Mouse (Mus musculus): ENCODE results near the gene Wdr48. TPM values are rescaled to one million over a fixed set of nuclear protein-coding genes. Genes with fewer than 3 reads are reported as not detected.

The Wdr48 gene
- polyA plus RNA-seq, 1 experiment from 2014 or later = 45.6 TPM

GRCm38 (mm10) chr9:119913087-119913838, 18.6 kb downstream of the Wdr48 start:
- DNase-seq (ENCODE audit: low spot score) (no peak), ATAC-seq (replicated peaks; ENCODE audit: low FRiP score) (no peak)
- Histone ChIP-seq H3K27me3 (replicated peaks; ENCODE audit: control insufficient read depth, insufficient read depth, low read length) (no peaks in the 10 kb centered on the region), H3K9me3 (ENCODE audit: control insufficient read depth, low read length) (no peaks in the 10 kb centered on the region), H3K4me3 (ENCODE audit: low read depth, low read length) (no peak overlapping the region), H3K36me3 (ENCODE audit: control insufficient read depth, insufficient read depth, low read length) (peaks cover 35% of the 10 kb centered on the region), H3K27ac (ENCODE audit: low read depth, low read length) (no peak overlapping the region), H3K4me2 (no peak overlapping the region), H3K4me1 (replicated peaks; ENCODE audit: control insufficient read depth, insufficient read depth, low read length) (no peaks in the 10 kb centered on the region), H3K9ac (ENCODE audit: low read depth, low read length) (no peak overlapping the region)
- whole genome bisulfite sequencing = 77% methylated on average over 13 of the region's 13 CpGs

- ATAC-seq (replicated peaks; ENCODE audit: low FRiP score) = no peak
- no peaks in the 10 kb centered on the region for H3K27me3 ChIP-seq (replicated peaks; ENCODE audit: control insufficient read depth, insufficient read depth, low read length)
- no peak overlapping the region for H3K4me2 ChIP-seq
- WGBS = 83% methylated on average over 1 of the region's 1 CpGs
- no peaks in the 10 kb centered on the region for H3K9me3 ChIP-seq (ENCODE audit: control insufficient read depth, low read length)
- no peak overlapping the region for H3K4me3 ChIP-seq (ENCODE audit: low read depth, low read length)
- no peak for DNase-seq (ENCODE audit: low spot score)
- H3K4me1 ChIP-seq (replicated peaks; ENCODE audit: control insufficient read depth, insufficient read depth, low read length) = no peaks in the 10 kb centered on the region
- peaks cover 38% of the 10 kb centered on the region for H3K36me3 ChIP-seq (ENCODE audit: control insufficient read depth, insufficient read depth, low read length)
- no peak overlapping the region for H3K9ac ChIP-seq (ENCODE audit: low read depth, low read length)
- no peak overlapping the region for H3K27ac ChIP-seq (ENCODE audit: low read depth, low read length)
These were observed 25.2 kb downstream of the Wdr48 start for GRCm38 (mm10) chr9:119919858-119920257.

GRCm38 (mm10) chr9:119923462-119923861, 28.8 kb downstream of the Wdr48 start:
- H3K4me1 ChIP-seq (replicated peaks; ENCODE audit: control insufficient read depth, insufficient read depth, low read length) = 0 out of 2 replicates have a peak, but pooled peaks cover 2% of the 10 kb centered on the region
- DNase-seq (ENCODE audit: low spot score) (no peak), ATAC-seq (replicated peaks; ENCODE audit: low FRiP score) (no peak)
- H3K4me3 ChIP-seq (ENCODE audit: low read depth, low read length) = no peak overlapping the region
- 63% methylated on average over 4 of the region's 4 CpGs for WGBS
- H3K9ac ChIP-seq (ENCODE audit: low read depth, low read length) = no peak overlapping the region
- H3K4me2 ChIP-seq = no peak overlapping the region
- H3K9me3 ChIP-seq (ENCODE audit: control insufficient read depth, low read length) = no peaks in the 10 kb centered on the region
- H3K36me3 ChIP-seq (ENCODE audit: control insufficient read depth, insufficient read depth, low read length) = peaks cover 52% of the 10 kb centered on the region
- no peak overlapping the region for H3K27ac ChIP-seq (ENCODE audit: low read depth, low read length)
- no peaks in the 10 kb centered on the region for H3K27me3 ChIP-seq (replicated peaks; ENCODE audit: control insufficient read depth, insufficient read depth, low read length)

GRCm38 (mm10) chr9:119925120-119925657, 30.5 kb downstream of the Wdr48 start:
- WGBS = 60% methylated on average over 16 of the region's 16 CpGs
- Histone ChIP-seq H3K36me3 (ENCODE audit: control insufficient read depth, insufficient read depth, low read length) (peaks cover 52% of the 10 kb centered on the region), H3K4me1 (replicated peaks; ENCODE audit: control insufficient read depth, insufficient read depth, low read length) (0 out of 2 replicates have a peak, but pooled peaks cover 2% of the 10 kb centered on the region), H3K9ac (ENCODE audit: low read depth, low read length) (no peak overlapping the region), H3K9me3 (ENCODE audit: control insufficient read depth, low read length) (no peaks in the 10 kb centered on the region), H3K27ac (ENCODE audit: low read depth, low read length) (no peak overlapping the region), H3K4me2 (no peak overlapping the region), H3K27me3 (replicated peaks; ENCODE audit: control insufficient read depth, insufficient read depth, low read length) (no peaks in the 10 kb centered on the region), H3K4me3 (ENCODE audit: low read depth, low read length) (no peak overlapping the region)
- DNase-seq (ENCODE audit: low spot score) = no peak
- ATAC-seq (replicated peaks; ENCODE audit: low FRiP score) = peak; percentile 39; the same call in 1 of the 2 replicates

GRCm38 (mm10) chr9:119925729-119926128, 31.1 kb downstream of the Wdr48 start:
- 0 out of 2 replicates have a peak, but pooled peaks cover 2% of the 10 kb centered on the region for H3K4me1 ChIP-seq (replicated peaks; ENCODE audit: control insufficient read depth, insufficient read depth, low read length)
- H3K9ac ChIP-seq (ENCODE audit: low read depth, low read length) = no peak overlapping the region
- no peak overlapping the region for H3K27ac ChIP-seq (ENCODE audit: low read depth, low read length)
- DNase-seq (ENCODE audit: low spot score) (no peak), ATAC-seq (replicated peaks; ENCODE audit: low FRiP score) (no peak)
- H3K9me3 ChIP-seq (ENCODE audit: control insufficient read depth, low read length) = no peaks in the 10 kb centered on the region
- no peaks in the 10 kb centered on the region for H3K27me3 ChIP-seq (replicated peaks; ENCODE audit: control insufficient read depth, insufficient read depth, low read length)
- peaks cover 52% of the 10 kb centered on the region for H3K36me3 ChIP-seq (ENCODE audit: control insufficient read depth, insufficient read depth, low read length)
- H3K4me2 ChIP-seq = no peak overlapping the region
- H3K4me3 ChIP-seq (ENCODE audit: low read depth, low read length) = no peak overlapping the region
- WGBS = 77% methylated on average over 8 of the region's 8 CpGs

- Histone ChIP-seq H3K27ac (ENCODE audit: low read depth, low read length) (no peak overlapping the region), H3K9me3 (ENCODE audit: control insufficient read depth, low read length) (no peaks in the 10 kb centered on the region), H3K27me3 (replicated peaks; ENCODE audit: control insufficient read depth, insufficient read depth, low read length) (no peaks in the 10 kb centered on the region), H3K36me3 (ENCODE audit: control insufficient read depth, insufficient read depth, low read length) (peaks cover 52% of the 10 kb centered on the region), H3K4me3 (ENCODE audit: low read depth, low read length) (no peak overlapping the region), H3K4me2 (no peak overlapping the region), H3K9ac (ENCODE audit: low read depth, low read length) (no peak overlapping the region), H3K4me1 (replicated peaks; ENCODE audit: control insufficient read depth, insufficient read depth, low read length) (0 out of 2 replicates have a peak, but pooled peaks cover 2% of the 10 kb centered on the region)
- DNase-seq (ENCODE audit: low spot score) = no peak
- no peak for ATAC-seq (replicated peaks; ENCODE audit: low FRiP score)
- WGBS = 81% methylated on average over 5 of the region's 5 CpGs
These were observed 31.8 kb downstream of the Wdr48 start for GRCm38 (mm10) chr9:119926497-119926896.

- peaks cover 3% of the 10 kb centered on the region; the same call in 1 of the 2 replicates for H3K4me1 ChIP-seq (replicated peaks; ENCODE audit: control insufficient read depth, insufficient read depth, low read length)
- 90% methylated on average over 12 of the region's 12 CpGs for WGBS
- no peak overlapping the region for H3K27ac ChIP-seq (ENCODE audit: low read depth, low read length)
- H3K27me3 ChIP-seq (replicated peaks; ENCODE audit: control insufficient read depth, insufficient read depth, low read length) = no peaks in the 10 kb centered on the region
- no peak overlapping the region for H3K4me3 ChIP-seq (ENCODE audit: low read depth, low read length)
- no peaks in the 10 kb centered on the region for H3K9me3 ChIP-seq (ENCODE audit: control insufficient read depth, low read length)
- ATAC-seq (replicated peaks; ENCODE audit: low FRiP score) = no peak
- no peak overlapping the region for H3K4me2 ChIP-seq
- peaks cover 29% of the 10 kb centered on the region for H3K36me3 ChIP-seq (ENCODE audit: control insufficient read depth, insufficient read depth, low read length)
- H3K9ac ChIP-seq (ENCODE audit: low read depth, low read length) = no peak overlapping the region
- no peak for DNase-seq (ENCODE audit: low spot score)
These were observed 37.7 kb downstream of the Wdr48 start for GRCm38 (mm10) chr9:119932358-119932757.

- no peak overlapping the region for H3K9ac ChIP-seq (ENCODE audit: low read depth, low read length)
- DNase-seq (ENCODE audit: low spot score) (no peak), ATAC-seq (replicated peaks; ENCODE audit: low FRiP score) (no peak)
- 92% methylated on average over 6 of the region's 6 CpGs for WGBS
- no peak overlapping the region for H3K4me2 ChIP-seq
- no peak overlapping the region for H3K4me3 ChIP-seq (ENCODE audit: low read depth, low read length)
- no peaks in the 10 kb centered on the region for H3K27me3 ChIP-seq (replicated peaks; ENCODE audit: control insufficient read depth, insufficient read depth, low read length)
- peaks cover 19% of the 10 kb centered on the region for H3K36me3 ChIP-seq (ENCODE audit: control insufficient read depth, insufficient read depth, low read length)
- peaks cover 3% of the 10 kb centered on the region; the same call in 1 of the 2 replicates for H3K4me1 ChIP-seq (replicated peaks; ENCODE audit: control insufficient read depth, insufficient read depth, low read length)
- H3K27ac ChIP-seq (ENCODE audit: low read depth, low read length) = no peak overlapping the region; the same call in 1 of the 2 replicates
- H3K9me3 ChIP-seq (ENCODE audit: control insufficient read depth, low read length) = no peaks in the 10 kb centered on the region
These were observed 39.0 kb downstream of the Wdr48 start for GRCm38 (mm10) chr9:119933675-119934074.
